In genomic region chr13:78444691-78445349, GRCm38 (mm10) we compare ENCODE assay signal across 14 mouse cellular contexts.
DNase-seq lines count a peak whose midpoint lies in the region; ATAC-seq lines count a peak whose summit lies in the region.
"Had no signal": no experiment of that assay in that cellular context is flagged by ENCODE, and none has a peak within 500 bp of the region (broad histone marks: within the 10 kb centered on the region; RNA-seq: fewer than 3 reads in every experiment).

No protein-coding gene starts in this region.

- no peaks in the 10 kb centered on the region for H3K36me3 ChIP-seq in kidney, embryonic 15.5 days
- H3K36me3 ChIP-seq in midbrain, embryonic 12.5 days, result no peaks in the 10 kb centered on the region
- H3K36me3 ChIP-seq in midbrain, embryonic 15.5 days (replicated peaks), result no peaks in the 10 kb centered on the region
- no peaks in the 10 kb centered on the region for H3K36me3 ChIP-seq in forebrain, embryonic 14.5 days (ENCODE audit: control insufficient read depth, insufficient read depth, low read length)
- H3K36me3 ChIP-seq: liver, embryonic 13.5 days had no signal

- H3K9me3 ChIP-seq in kidney, embryonic 15.5 days (replicated peaks), result no peaks in the 10 kb centered on the region
- H3K9me3 ChIP-seq in midbrain, embryonic 12.5 days, result no peaks in the 10 kb centered on the region
- H3K9me3 ChIP-seq in midbrain, embryonic 15.5 days, result no peaks in the 10 kb centered on the region
- no peaks in the 10 kb centered on the region for H3K9me3 ChIP-seq in forebrain, embryonic 14.5 days (replicated peaks; ENCODE audit: control insufficient read depth, low read length)
- H3K9me3 ChIP-seq: liver, embryonic 13.5 days had no signal

- H3K27ac ChIP-seq in kidney, embryonic 15.5 days, result peak overlapping the region; percentile 61
- 0 out of 2 replicates have a peak overlapping the region, but pooled peaks have one; percentile 62 for H3K27ac ChIP-seq in midbrain, embryonic 12.5 days (replicated peaks)
- no peak overlapping the region for H3K27ac ChIP-seq in midbrain, embryonic 15.5 days
- H3K27ac ChIP-seq in forebrain, embryonic 14.5 days (ENCODE audit: low read depth, low read length), result peak overlapping the region; percentile 56; the same call in 1 of the 2 replicates
- H3K27ac ChIP-seq: liver, embryonic 13.5 days had no signal

- peaks cover 6% of the 10 kb centered on the region for H3K4me1 ChIP-seq in kidney, embryonic 15.5 days
- peaks cover 26% of the 10 kb centered on the region for H3K4me1 ChIP-seq in midbrain, embryonic 12.5 days
- H3K4me1 ChIP-seq in midbrain, embryonic 15.5 days, result peaks cover 10% of the 10 kb centered on the region
- H3K4me1 ChIP-seq in forebrain, embryonic 14.5 days (ENCODE audit: control insufficient read depth, insufficient read depth, low read length), result peaks cover 19% of the 10 kb centered on the region
- H3K4me1 ChIP-seq: liver, embryonic 13.5 days had no signal

- no peak overlapping the region for H3K4me2 ChIP-seq in kidney, embryonic 15.5 days
- H3K4me2 ChIP-seq in midbrain, embryonic 12.5 days (replicated peaks), result no peak overlapping the region
- no peak overlapping the region for H3K4me2 ChIP-seq in midbrain, embryonic 15.5 days
- H3K4me2 ChIP-seq in forebrain, embryonic 14.5 days (ENCODE audit: low read length), result no peak overlapping the region
- H3K4me2 ChIP-seq: liver, embryonic 13.5 days had no signal

- no peaks in the 10 kb centered on the region for H3K27me3 ChIP-seq in kidney, embryonic 15.5 days
- H3K27me3 ChIP-seq in midbrain, embryonic 12.5 days, result no peaks in the 10 kb centered on the region
- H3K27me3 ChIP-seq in midbrain, embryonic 15.5 days (replicated peaks), result no peaks in the 10 kb centered on the region
- H3K27me3 ChIP-seq in forebrain, embryonic 14.5 days (replicated peaks; ENCODE audit: control insufficient read depth, insufficient read depth, low read length), result no peaks in the 10 kb centered on the region
- H3K27me3 ChIP-seq: liver, embryonic 13.5 days had no signal

- 67% methylated on average over 8 of the region's 8 CpGs for WGBS in kidney, embryonic 15.5 days
- 63% methylated on average over 8 of the region's 8 CpGs for WGBS in midbrain, embryonic 12.5 days
- 57% methylated on average over 8 of the region's 8 CpGs for WGBS in midbrain, embryonic 15.5 days
- WGBS in forebrain, embryonic 14.5 days, result 32% methylated on average over 8 of the region's 8 CpGs

- DNase-seq in kidney, postnatal 10 days, result no peak
- peak; percentile 58 for DNase-seq in forebrain, embryonic 14.5 days (ENCODE audit: low spot score)
- DNase-seq in retina, postnatal 1 day, result peak; percentile 62
- no peak for DNase-seq in left cerebral cortex, adult 11 months (ENCODE audit: low spot score)
- DNase-seq: cerebellum, adult 11 months; cerebellum, postnatal 25 days; heart, adult 18-20 months; kidney, postnatal 36 days; liver, embryonic 13.5 days; lung, postnatal 36 days; thymus, adult 18-20 months had no signal

- H3K9ac ChIP-seq in kidney, embryonic 15.5 days, result no peak overlapping the region
- H3K9ac ChIP-seq in midbrain, embryonic 12.5 days (replicated peaks), result no peak overlapping the region
- H3K9ac ChIP-seq in midbrain, embryonic 15.5 days, result no peak overlapping the region
- no peak overlapping the region for H3K9ac ChIP-seq in forebrain, embryonic 14.5 days (ENCODE audit: low read length)
- H3K9ac ChIP-seq: liver, embryonic 13.5 days had no signal

- ATAC-seq in kidney, embryonic 15.5 days (replicated peaks; ENCODE audit: low FRiP score), result no peak
- no peak for ATAC-seq in midbrain, embryonic 12.5 days (ENCODE audit: low FRiP score, low read depth)
- ATAC-seq in midbrain, embryonic 15.5 days (replicated peaks), result no peak
- peak; percentile 35; the same call in 1 of the 2 replicates for ATAC-seq in forebrain, embryonic 14.5 days

- H3K4me3 ChIP-seq in kidney, embryonic 15.5 days (replicated peaks), result no peak overlapping the region
- no peak overlapping the region for H3K4me3 ChIP-seq in midbrain, embryonic 12.5 days
- no peak overlapping the region for H3K4me3 ChIP-seq in midbrain, embryonic 15.5 days
- no peak overlapping the region for H3K4me3 ChIP-seq in forebrain, embryonic 14.5 days (ENCODE audit: low read depth, low read length)
- H3K4me3 ChIP-seq: liver, embryonic 13.5 days had no signal

Comparison
In these comparisons a context has a peak if more than half of its experiments do, and no peak if none do; other contexts are left out.
1. DNase-seq: peak in forebrain, embryonic 14.5 days (single experiment) and retina, postnatal 1 day (single experiment); none in kidney, postnatal 10 days (single experiment) and left cerebral cortex, adult 11 months (single experiment).